ENCODE assay signal across 10 mouse cellular contexts in the genomic region with DNA sequence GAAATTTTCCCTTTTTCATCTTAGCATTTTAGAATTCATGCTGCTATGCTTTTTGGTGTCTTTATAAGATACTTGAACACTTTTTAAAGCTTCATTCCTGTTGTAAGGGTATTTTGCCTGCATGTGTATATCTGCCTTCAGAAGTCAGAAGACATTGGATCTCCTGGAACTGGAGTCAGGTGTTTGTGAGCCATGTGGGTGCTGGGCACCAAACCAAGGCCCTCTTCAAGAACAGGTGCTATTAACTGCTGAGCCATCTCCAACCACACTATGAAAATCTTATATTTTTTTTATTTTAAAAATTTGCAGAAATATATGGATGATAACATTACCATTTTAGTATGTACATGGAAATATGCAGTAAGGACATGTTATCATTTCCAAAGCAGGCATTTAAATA. TPM values are rescaled to one million over a fixed set of nuclear protein-coding genes. Genes with fewer than 3 reads are reported as not detected.
DNase-seq lines count a peak whose midpoint lies in the region; ATAC-seq and TF ChIP-seq lines count a peak whose summit lies in the region.
"Had no signal": no experiment of that assay in that cellular context is flagged by ENCODE, and none has a peak within 500 bp of the region (broad histone marks: within the 10 kb centered on the region; RNA-seq: fewer than 3 reads in every experiment).

No protein-coding gene starts in this region.

- H3K9ac ChIP-seq in forebrain, embryonic 13.5 days: peak overlapping the region; percentile 51
- peak overlapping the region; percentile 29; the same call in 1 of the 2 replicates for H3K9ac ChIP-seq in hindbrain, embryonic 15.5 days
- peak overlapping the region; percentile 64 for H3K9ac ChIP-seq in neural tube, embryonic 13.5 days

- H3K4me1 ChIP-seq in forebrain, embryonic 13.5 days: peaks cover 27% of the 10 kb centered on the region
- peaks cover 46% of the 10 kb centered on the region for H3K4me1 ChIP-seq in hindbrain, embryonic 15.5 days (replicated peaks)
- peaks cover 52% of the 10 kb centered on the region for H3K4me1 ChIP-seq in neural tube, embryonic 13.5 days (replicated peaks)

- peak overlapping the region; percentile 83 for H3K4me3 ChIP-seq in layer of hippocampus, adult 2 months
- H3K4me3 ChIP-seq in forebrain, embryonic 13.5 days: peak overlapping the region; percentile 81
- peak overlapping the region; percentile 74 for H3K4me3 ChIP-seq in hindbrain, embryonic 15.5 days
- peak overlapping the region; percentile 87 for H3K4me3 ChIP-seq in neural tube, embryonic 13.5 days

- no peak for ATAC-seq in forebrain, embryonic 13.5 days
- no peak for ATAC-seq in hindbrain, embryonic 15.5 days (ENCODE audit: low FRiP score, low read depth)
- ATAC-seq in neural tube, embryonic 13.5 days (ENCODE audit: low read depth): no peak

- H3K27me3 ChIP-seq in forebrain, embryonic 13.5 days: no peaks in the 10 kb centered on the region
- no peaks in the 10 kb centered on the region for H3K27me3 ChIP-seq in hindbrain, embryonic 15.5 days
- H3K27me3 ChIP-seq in neural tube, embryonic 13.5 days: no peaks in the 10 kb centered on the region

- no peak for DNase-seq in layer of hippocampus, adult 2 months (ENCODE audit: low spot score in 2 of 2)
- DNase-seq in layer of hippocampus, adult 8-10 months (ENCODE audit: low spot score in 2 of 2): no peak
- no peak for DNase-seq in adipocyte (ENCODE audit: low spot score)
- no peak for DNase-seq in cerebellum, adult 11-12 months
- DNase-seq: embryo, embryonic 11 days; heart, postnatal 14 days had no signal

- no peak overlapping the region for H3K27ac ChIP-seq in layer of hippocampus, adult 2 months
- no peak overlapping the region for H3K27ac ChIP-seq in forebrain, embryonic 13.5 days
- no peak overlapping the region for H3K27ac ChIP-seq in hindbrain, embryonic 15.5 days (replicated peaks)
- H3K27ac ChIP-seq in neural tube, embryonic 13.5 days (replicated peaks): no peak overlapping the region
- H3K27ac ChIP-seq: macrophage had no signal

- H3K4me2 ChIP-seq in forebrain, embryonic 13.5 days: peak overlapping the region; percentile 86
- H3K4me2 ChIP-seq in hindbrain, embryonic 15.5 days: peak overlapping the region; percentile 82
- peak overlapping the region; percentile 83 for H3K4me2 ChIP-seq in neural tube, embryonic 13.5 days

- no peaks in the 10 kb centered on the region for H3K9me3 ChIP-seq in forebrain, embryonic 13.5 days (replicated peaks)
- H3K9me3 ChIP-seq in hindbrain, embryonic 15.5 days: no peaks in the 10 kb centered on the region
- H3K9me3 ChIP-seq in neural tube, embryonic 13.5 days: no peaks in the 10 kb centered on the region

- H3K36me3 ChIP-seq in forebrain, embryonic 13.5 days (ENCODE audit: poor library complexity, severe bottlenecking): peaks cover 15% of the 10 kb centered on the region
- H3K36me3 ChIP-seq in hindbrain, embryonic 15.5 days: 0 out of 2 replicates have a peak, but pooled peaks cover 2% of the 10 kb centered on the region
- no peaks in the 10 kb centered on the region for H3K36me3 ChIP-seq in neural tube, embryonic 13.5 days

- TF ChIP-seq CTCF in layer of hippocampus, adult 2 months (conservative IDR thresholded peaks at IDR 0.05): no peak

RNA-seq across cellular contexts. Expression of gene Tia1, which starts 2.3 kb away (rescaled TPM):
- total RNA-seq in layer of hippocampus, adult 2 months (2021): 100 to 1,000 TPM; 151 to 156 TPM
- total RNA-seq in layer of hippocampus, adult 8-10 months (2022): 100 to 1,000 TPM; 105 to 159 (median 144) TPM
- polyA plus RNA-seq in forebrain, embryonic 13.5 days (2015; fragmentation: Nextera tagmentation; extraction: Ambion mirVana): 354 and 375 TPM in 2 replicates
- 275 and 283 TPM in 2 replicates for polyA plus RNA-seq in hindbrain, embryonic 15.5 days (2015; fragmentation: Nextera tagmentation; extraction: Ambion mirVana)
- 326 and 340 TPM in 2 replicates for polyA plus RNA-seq in neural tube, embryonic 13.5 days (2015; fragmentation: Nextera tagmentation; extraction: Ambion mirVana)

RNA-seq across cellular contexts. Expression of gene Pcyox1, which starts 9.4 kb away (rescaled TPM):
- 100 to 1,000 TPM; 112 to 118 TPM for total RNA-seq in layer of hippocampus, adult 2 months (2021)
- 100 to 1,000 TPM; 115 to 135 (median 124) TPM for total RNA-seq in layer of hippocampus, adult 8-10 months (2022)
- 97.5 and 106 TPM in 2 replicates for polyA plus RNA-seq in forebrain, embryonic 13.5 days (2015; fragmentation: Nextera tagmentation; extraction: Ambion mirVana)
- 84.7 and 90.1 TPM in 2 replicates for polyA plus RNA-seq in hindbrain, embryonic 15.5 days (2015; fragmentation: Nextera tagmentation; extraction: Ambion mirVana)
- polyA plus RNA-seq in neural tube, embryonic 13.5 days (2015; fragmentation: Nextera tagmentation; extraction: Ambion mirVana): 107 and 113 TPM in 2 replicates

RNA-seq across cellular contexts. Expression of gene Gm44790, which starts 20.2 kb away (rescaled TPM):
- total RNA-seq in layer of hippocampus, adult 2 months (2021): not detected
- 1 to 10 TPM in 2 of 4 experiments, not detected in 2; 1.1 to 1.9 TPM for total RNA-seq in layer of hippocampus, adult 8-10 months (2022)
- 0.35 and 0.43 TPM in 2 replicates for polyA plus RNA-seq in forebrain, embryonic 13.5 days (2015; fragmentation: Nextera tagmentation; extraction: Ambion mirVana)
- polyA plus RNA-seq in hindbrain, embryonic 15.5 days (2015; fragmentation: Nextera tagmentation; extraction: Ambion mirVana): 1.2 TPM in 2 replicates
- 0.50 and 0.63 TPM in 2 replicates for polyA plus RNA-seq in neural tube, embryonic 13.5 days (2015; fragmentation: Nextera tagmentation; extraction: Ambion mirVana)
- total RNA-seq: heart, postnatal 14 days had no signal
- polyA plus RNA-seq: macrophage had no signal

RNA-seq across cellular contexts. Expression of gene C87436, which starts 31.9 kb away (rescaled TPM):
- 10 to 100 TPM; 18.9 to 20.6 TPM for total RNA-seq in layer of hippocampus, adult 2 months (2021)
- 10 to 100 TPM; 18.4 to 24.0 (median 19.7) TPM for total RNA-seq in layer of hippocampus, adult 8-10 months (2022)
- 32.0 and 34.1 TPM in 2 replicates for polyA plus RNA-seq in forebrain, embryonic 13.5 days (2015; fragmentation: Nextera tagmentation; extraction: Ambion mirVana)
- polyA plus RNA-seq in hindbrain, embryonic 15.5 days (2015; fragmentation: Nextera tagmentation; extraction: Ambion mirVana): 23.7 and 25.7 TPM in 2 replicates
- polyA plus RNA-seq in neural tube, embryonic 13.5 days (2015; fragmentation: Nextera tagmentation; extraction: Ambion mirVana): 22.0 and 22.4 TPM in 2 replicates

RNA-seq across cellular contexts. Expression of gene Snrpg, which starts 35.2 kb away (rescaled TPM):
- 10 to 100 TPM; 75.3 to 88.0 TPM for total RNA-seq in layer of hippocampus, adult 2 months (2021)
- total RNA-seq in layer of hippocampus, adult 8-10 months (2022): 10 to 100 TPM; 44.1 to 77.4 (median 71.6) TPM
- 791 and 827 TPM in 2 replicates for polyA plus RNA-seq in forebrain, embryonic 13.5 days (2015; fragmentation: Nextera tagmentation; extraction: Ambion mirVana)
- polyA plus RNA-seq in hindbrain, embryonic 15.5 days (2015; fragmentation: Nextera tagmentation; extraction: Ambion mirVana): 346 and 401 TPM in 2 replicates
- 397 and 429 TPM in 2 replicates for polyA plus RNA-seq in neural tube, embryonic 13.5 days (2015; fragmentation: Nextera tagmentation; extraction: Ambion mirVana)
